Mouse (Mus musculus) liver, embryonic 15.5 days (tissue): ENCODE results near the gene Ccsap. TPM values are rescaled to one million over a fixed set of nuclear protein-coding genes. Genes with fewer than 3 reads are reported as not detected.
"Not testable (repeated sequence)": the region's sequence is repeated elsewhere in the genome, so short reads cannot be mapped to it uniquely, and the experiment has no call there.

ENCODE experiments used
- ATAC-seq: fragments of 200-750 bp; cut with Nextera tagmentation; 2 replicates; pipeline ENCODE4 v1.8.0; 2017; ENCODE audit warnings: moderate number of reproducible peaks, mild to moderate bottlenecking, moderate library complexity; ENCODE audit not compliant: insufficient read depth
- H3K27ac ChIP-seq: fragments of 300-500 bp; sonication (generic); replicated peaks from 2 replicates; pipeline ENCODE4 v1.5.1; 2015; ENCODE audit warnings: mild to moderate bottlenecking, inconsistent platforms
- H3K27me3 ChIP-seq: fragments of 300-500 bp; sonication (generic); 2 replicates; pipeline ENCODE4 v1.6.1; 2015; ENCODE audit warnings: mild to moderate bottlenecking, inconsistent platforms
- H3K36me3 ChIP-seq: fragments of 300-500 bp; sonication (generic); replicated peaks from 2 replicates; pipeline ENCODE4 v1.6.1; 2015; ENCODE audit warnings: moderate library complexity, mild to moderate bottlenecking, inconsistent platforms
- H3K4me1 ChIP-seq: fragments of 300-500 bp; sonication (generic); replicated peaks from 2 replicates; pipeline ENCODE4 v1.6.1; 2015; ENCODE audit warnings: inconsistent platforms
- H3K4me2 ChIP-seq: fragments of 300-500 bp; sonication (generic); 2 replicates; pipeline ENCODE4 v1.6.1; 2015; ENCODE audit warnings: moderate library complexity, mild to moderate bottlenecking, inconsistent platforms
- H3K4me3 ChIP-seq: fragments of 300-500 bp; sonication (generic); replicated peaks from 2 replicates; pipeline ENCODE4 v1.5.1; 2015; ENCODE audit warnings: mild to moderate bottlenecking, inconsistent platforms
- H3K9ac ChIP-seq: fragments of 300-500 bp; sonication (generic); 2 replicates; pipeline ENCODE4 v1.6.1; 2015; ENCODE audit warnings: moderate library complexity, mild to moderate bottlenecking, inconsistent platforms
- H3K9me3 ChIP-seq: fragments of 300-500 bp; sonication (generic); replicated peaks from 2 replicates; pipeline ENCODE4 v1.6.1; 2016; ENCODE audit warnings: inconsistent platforms
- WGBS: fragments of 180-500 bp; shearing (Covaris S2); methylation state at CpG from one replicate; pipeline ENCODE4 v1.1.7; 2015; ENCODE audit warnings: mixed read lengths; ENCODE audit not compliant: insufficient replicate concordance; 5-methylcytosine and 5-hydroxymethylcytosine counted together
- polyA plus RNA-seq: library from polyadenylated mRNA; unstranded; fragments of >200 nt; fragmentation: Nextera tagmentation; extraction: Ambion mirVana; gene quantifications from 2 replicates; pipeline ENCODE4 v1.2.1, GENCODE M21; 2015

Gene Ccsap
- polyA plus RNA-seq, 1 experiment from 2014 or later = 2.8 TPM

GRCm38 (mm10) chr8:123816939-123817338, 43.1 kb downstream of the Ccsap start:
- Histone ChIP-seq H3K9ac (no peak overlapping the region), H3K27ac (no peak overlapping the region), H3K4me1 (peaks cover 80% of the 10 kb centered on the region), H3K4me3 (no peak overlapping the region), H3K36me3 (peaks cover 8% of the 10 kb centered on the region), H3K4me2 (no peak overlapping the region), H3K9me3 (no peaks in the 10 kb centered on the region), H3K27me3 (no peaks in the 10 kb centered on the region)
- 78% methylated on average over 8 of the region's 8 CpGs for WGBS
- ATAC-seq = no peak

- Histone ChIP-seq H3K27me3 (no peaks in the 10 kb centered on the region), H3K27ac (no peak overlapping the region), H3K4me2 (no peak overlapping the region), H3K4me1 (peaks cover 78% of the 10 kb centered on the region), H3K4me3 (no peak overlapping the region), H3K9me3 (no peaks in the 10 kb centered on the region), H3K36me3 (peaks cover 8% of the 10 kb centered on the region), H3K9ac (no peak overlapping the region)
- ATAC-seq = no peak
- WGBS = 77% methylated on average over 11 of the region's 11 CpGs
These were observed 44.7 kb downstream of the Ccsap start for GRCm38 (mm10) chr8:123815325-123815724.

- H3K9ac ChIP-seq = no peak overlapping the region
- 0 out of 2 replicates have a peak overlapping the region, but pooled peaks have one; percentile 3 for H3K4me2 ChIP-seq
- H3K4me3 ChIP-seq = no peak overlapping the region
- H3K4me1 ChIP-seq = peaks cover 75% of the 10 kb centered on the region
- no peaks in the 10 kb centered on the region for H3K27me3 ChIP-seq
- H3K36me3 ChIP-seq = peaks cover 8% of the 10 kb centered on the region
- WGBS = 72% methylated on average over 4 of the region's 4 CpGs
- H3K9me3 ChIP-seq = no peaks in the 10 kb centered on the region
- no peak for ATAC-seq
- H3K27ac ChIP-seq = peak overlapping the region; percentile 77
These were observed 46.1 kb downstream of the Ccsap start for GRCm38 (mm10) chr8:123813892-123814266.

GRCm38 (mm10) chr8:123813173-123813891, 46.7 kb downstream of the Ccsap start:
- Histone ChIP-seq H3K36me3 (peaks cover 8% of the 10 kb centered on the region), H3K27me3 (no peaks in the 10 kb centered on the region), H3K4me2 (0 out of 2 replicates have a peak overlapping the region, but pooled peaks have one; percentile 6), H3K9ac (no peak overlapping the region), H3K27ac (peak overlapping the region; percentile 77), H3K9me3 (no peaks in the 10 kb centered on the region), H3K4me3 (no peak overlapping the region), H3K4me1 (peaks cover 73% of the 10 kb centered on the region)
- no peak; the same call in 1 of the 2 replicates for ATAC-seq
- WGBS = 62% methylated on average over 16 of the region's 16 CpGs

- Histone ChIP-seq H3K4me2 (no peak overlapping the region), H3K9me3 (no peaks in the 10 kb centered on the region), H3K27me3 (no peaks in the 10 kb centered on the region), H3K4me1 (peaks cover 82% of the 10 kb centered on the region), H3K27ac (peak overlapping the region; percentile 69), H3K4me3 (no peak overlapping the region), H3K9ac (no peak overlapping the region), H3K36me3 (0 out of 2 replicates have a peak, but pooled peaks cover 3% of the 10 kb centered on the region)
- 63% methylated on average over 5 of the region's 5 CpGs for WGBS
- ATAC-seq = no peak
These were observed 47.8 kb downstream of the Ccsap start for GRCm38 (mm10) chr8:123812227-123812626.

GRCm38 (mm10) chr8:123809342-123809741, 50.7 kb downstream of the Ccsap start:
- not testable (repeated sequence) for ATAC-seq, H3K4me2 ChIP-seq, H3K27me3 ChIP-seq, H3K9ac ChIP-seq, H3K4me3 ChIP-seq, H3K36me3 ChIP-seq, H3K9me3 ChIP-seq
- Histone ChIP-seq H3K27ac (0 out of 2 replicates have a peak overlapping the region, but pooled peaks have one; percentile 2), H3K4me1 (peaks cover 83% of the 10 kb centered on the region)
- 89% methylated on average over 4 of the region's 4 CpGs for WGBS

GRCm38 (mm10) chr8:123808671-123809070, 51.3 kb downstream of the Ccsap start:
- H3K36me3 ChIP-seq = no peaks in the 10 kb centered on the region
- H3K4me1 ChIP-seq = peaks cover 76% of the 10 kb centered on the region
- 0 out of 2 replicates have a peak overlapping the region, but pooled peaks have one; percentile 13 for H3K4me2 ChIP-seq
- H3K9me3 ChIP-seq = no peaks in the 10 kb centered on the region
- no peaks in the 10 kb centered on the region for H3K27me3 ChIP-seq
- 77% methylated on average over 7 of the region's 7 CpGs for WGBS
- 0 out of 2 replicates have a peak overlapping the region, but pooled peaks have one; percentile 2 for H3K27ac ChIP-seq
- H3K9ac ChIP-seq = no peak overlapping the region
- no peak overlapping the region for H3K4me3 ChIP-seq
- no peak for ATAC-seq

GRCm38 (mm10) chr8:123807852-123808573, 52.0 kb downstream of the Ccsap start:
- Histone ChIP-seq H3K4me2 (peak overlapping the region; percentile 93), H3K4me3 (peak overlapping the region; percentile 77; the same call in 1 of the 2 replicates), H3K9me3 (no peaks in the 10 kb centered on the region), H3K27ac (peak overlapping the region; percentile 80; the same call in 1 of the 2 replicates), H3K9ac (peak overlapping the region; percentile 75; the same call in 1 of the 2 replicates), H3K4me1 (peaks cover 71% of the 10 kb centered on the region), H3K27me3 (no peaks in the 10 kb centered on the region), H3K36me3 (no peaks in the 10 kb centered on the region)
- no peak for ATAC-seq
- 32% methylated on average over 6 of the region's 6 CpGs for WGBS

- Histone ChIP-seq H3K4me3 (peak overlapping the region; percentile 77), H3K36me3 (no peaks in the 10 kb centered on the region), H3K9me3 (no peaks in the 10 kb centered on the region), H3K27me3 (no peaks in the 10 kb centered on the region), H3K27ac (peak overlapping the region; percentile 80), H3K4me2 (peak overlapping the region; percentile 93), H3K9ac (peak overlapping the region; percentile 75), H3K4me1 (peaks cover 62% of the 10 kb centered on the region)
- WGBS = under 1% methylated on average over 14 of the region's 14 CpGs
- ATAC-seq = peak; percentile 65
These were observed 53.0 kb downstream of the Ccsap start for GRCm38 (mm10) chr8:123807024-123807431.

GRCm38 (mm10) chr8:123806374-123806935, 53.6 kb downstream of the Ccsap start:
- H3K36me3 ChIP-seq = no peaks in the 10 kb centered on the region
- peak overlapping the region; percentile 93 for H3K4me2 ChIP-seq
- peak overlapping the region; percentile 75 for H3K9ac ChIP-seq
- ATAC-seq = no peak
- WGBS = 3% methylated on average over 12 of the region's 12 CpGs
- H3K9me3 ChIP-seq = no peaks in the 10 kb centered on the region
- H3K27ac ChIP-seq = peak overlapping the region; percentile 80
- peaks cover 57% of the 10 kb centered on the region for H3K4me1 ChIP-seq
- peak overlapping the region; percentile 77 for H3K4me3 ChIP-seq
- H3K27me3 ChIP-seq = no peaks in the 10 kb centered on the region
